Mouse (Mus musculus): ENCODE data around the gene Mrgprx2. TPM values are rescaled to one million over a fixed set of nuclear protein-coding genes. Genes with fewer than 3 reads are reported as not detected.
"Not testable (repeated sequence)": the region's sequence is repeated elsewhere in the genome, so short reads cannot be mapped to it uniquely, and the experiment has no call there.

Mrgprx2 gene
- polyA plus RNA-seq (2015; fragmentation: Nextera tagmentation; extraction: Ambion mirVana): not detected in 2 replicates

GRCm38 (mm10) chr7:48499221-48499620, at the start of gene Mrgprx2:
Gene Mrgprx2, minus strand, starts transcription at chr7:48499321.
- no peak for ATAC-seq
- Histone ChIP-seq H3K4me3 (replicated peaks; ENCODE audit: low read length) (no peak within 1 kb of the TSS), H3K27me3 (replicated peaks; ENCODE audit: control insufficient read depth, insufficient read depth, low read length) (no peaks in the 10 kb centered on the region), H3K4me1 (replicated peaks; ENCODE audit: control insufficient read depth, insufficient read depth, low read length) (no peaks in the 10 kb centered on the region), H3K27ac (ENCODE audit: low read length) (no peak within 1 kb of the TSS), H3K36me3 (ENCODE audit: control insufficient read depth, insufficient read depth) (no peaks in the 10 kb centered on the region), H3K9ac (replicated peaks; ENCODE audit: low read depth, low read length) (no peak within 1 kb of the TSS), H3K9me3 (ENCODE audit: control insufficient read depth, low read length) (peaks cover 6% of the 10 kb centered on the region), H3K4me2 (ENCODE audit: low read length) (no peak within 1 kb of the TSS)

- Histone ChIP-seq H3K4me1 (replicated peaks; ENCODE audit: control insufficient read depth, insufficient read depth, low read length) (no peaks in the 10 kb centered on the region), H3K9ac (replicated peaks; ENCODE audit: low read depth, low read length) (no peak within 1 kb of the TSS), H3K4me2 (ENCODE audit: low read length) (no peak within 1 kb of the TSS), H3K36me3 (ENCODE audit: control insufficient read depth, insufficient read depth) (no peaks in the 10 kb centered on the region), H3K4me3 (replicated peaks; ENCODE audit: low read length) (no peak within 1 kb of the TSS), H3K27me3 (replicated peaks; ENCODE audit: control insufficient read depth, insufficient read depth, low read length) (no peaks in the 10 kb centered on the region), H3K27ac (ENCODE audit: low read length) (no peak within 1 kb of the TSS), H3K9me3 (ENCODE audit: control insufficient read depth, low read length) (peaks cover 14% of the 10 kb centered on the region)
- WGBS: 87% methylated on average over 3 of the region's 3 CpGs
- no peak for ATAC-seq
These were observed 42.9 kb downstream of the Mrgprx2 start, which contains the start of gene Mrgprb1 for GRCm38 (mm10) chr7:48456242-48456641. Gene Mrgprb1, minus strand, starts transcription at chr7:48456342.

- H3K9me3 ChIP-seq (ENCODE audit: control insufficient read depth, low read length): peaks cover 12% of the 10 kb centered on the region
- H3K4me2 ChIP-seq (ENCODE audit: low read length): no peak overlapping the region
- H3K4me1 ChIP-seq (replicated peaks; ENCODE audit: control insufficient read depth, insufficient read depth, low read length): no peaks in the 10 kb centered on the region
- H3K27me3 ChIP-seq (replicated peaks; ENCODE audit: control insufficient read depth, insufficient read depth, low read length): no peaks in the 10 kb centered on the region
- no peak for ATAC-seq
- H3K9ac ChIP-seq (replicated peaks; ENCODE audit: low read depth, low read length): no peak overlapping the region
- no peak overlapping the region for H3K4me3 ChIP-seq (replicated peaks; ENCODE audit: low read length)
- WGBS: 53% methylated on average over 3 of the region's 3 CpGs
- H3K36me3 ChIP-seq (ENCODE audit: control insufficient read depth, insufficient read depth): no peaks in the 10 kb centered on the region
- H3K27ac ChIP-seq (ENCODE audit: low read length): no peak overlapping the region
These were observed 62.5 kb downstream of the Mrgprx2 start for GRCm38 (mm10) chr7:48436581-48436980.

- not testable (repeated sequence) for H3K27me3 ChIP-seq (replicated peaks; ENCODE audit: control insufficient read depth, insufficient read depth, low read length); H3K4me3 ChIP-seq (replicated peaks; ENCODE audit: low read length); ATAC-seq; H3K4me2 ChIP-seq (ENCODE audit: low read length); H3K9ac ChIP-seq (replicated peaks; ENCODE audit: low read depth, low read length); H3K27ac ChIP-seq (ENCODE audit: low read length); H3K36me3 ChIP-seq (ENCODE audit: control insufficient read depth, insufficient read depth); H3K4me1 ChIP-seq (replicated peaks; ENCODE audit: control insufficient read depth, insufficient read depth, low read length); H3K9me3 ChIP-seq (ENCODE audit: control insufficient read depth, low read length)
- WGBS: 78% methylated on average over 3 of the region's 3 CpGs
These were observed 63.2 kb downstream of the Mrgprx2 start for GRCm38 (mm10) chr7:48435936-48436335.

Other genes with a start within 250 kb of the Mrgprx2 start
- gene Mrgprb8, start 110.8 kb downstream of the Mrgprx2 start, polyA plus RNA-seq (2015; fragmentation: Nextera tagmentation; extraction: Ambion mirVana): not detected in 2 replicates
- not detected in 2 replicates for gene Mrgprb1, start 43.0 kb downstream of the Mrgprx2 start, polyA plus RNA-seq (2015; fragmentation: Nextera tagmentation; extraction: Ambion mirVana)
- not detected in 2 replicates for gene Mrgprb2, start 58.8 kb upstream of the Mrgprx2 start, polyA plus RNA-seq (2015; fragmentation: Nextera tagmentation; extraction: Ambion mirVana)
- gene Mrgprb3, start 144.5 kb upstream of the Mrgprx2 start, polyA plus RNA-seq (2015; fragmentation: Nextera tagmentation; extraction: Ambion mirVana): not detected in 2 replicates